Mouse (Mus musculus) urinary bladder, adult 18-20 months (tissue): ENCODE results near the gene Slc10a2.
"Not testable (repeated sequence)": the region's sequence is repeated elsewhere in the genome, so short reads cannot be mapped to it uniquely, and the experiment has no call there.

Source experiments
- DNase-seq, 2 experiments: peaks; one replicate each; pipeline ENCODE4 v3.0.0; 2022; ENCODE audit warnings: low spot score in 2 of 2, mixed read lengths in 2 of 2

The Slc10a2 gene

GRCm38 (mm10) chr8:5105186-5105585 lies at the start of gene Slc10a2:
TSS of gene Slc10a2 (minus strand) at chr8:5105351.
- no peak for DNase-seq

GRCm38 (mm10) chr8:5129322-5129829 lies 24.2 kb upstream of the Slc10a2 start:
- DNase-seq = no peak

- DNase-seq = no peak
Measured at GRCm38 (mm10) chr8:5106855-5107254, 1.7 kb upstream of the Slc10a2 start.

- DNase-seq = no peak
Measured at GRCm38 (mm10) chr8:5095392-5095791, 9.8 kb downstream of the Slc10a2 start.

- DNase-seq = not testable (repeated sequence)
Measured at GRCm38 (mm10) chr8:5093991-5094390, 11.2 kb downstream of the Slc10a2 start.

GRCm38 (mm10) chr8:5073654-5074293 lies 31.4 kb downstream of the Slc10a2 start:
- no peak for DNase-seq

GRCm38 (mm10) chr8:5058888-5059287 lies 46.3 kb downstream of the Slc10a2 start:
- DNase-seq = no peak

- DNase-seq = not testable (repeated sequence)
Measured at GRCm38 (mm10) chr8:5044361-5044900, 60.7 kb downstream of the Slc10a2 start.

- no peak for DNase-seq
Measured at GRCm38 (mm10) chr8:5038811-5039561, 66.2 kb downstream of the Slc10a2 start.
